Mouse (Mus musculus) right cerebral cortex, postnatal 4 days (tissue): ENCODE measurements around the gene Grik1.

Experiments
- DNase-seq: peaks from one replicate; pipeline ENCODE4 v3.0.0-alpha.2; 2022

Grik1 gene

GRCm38 (mm10) chr16:88290132-88290772, at the start of gene Grik1:
Gene Grik1, minus strand, starts transcription at chr16:88290265.
- peak; percentile 65 for DNase-seq

GRCm38 (mm10) chr16:88294209-88294608, 4.1 kb upstream of the Grik1 start:
- no peak for DNase-seq

GRCm38 (mm10) chr16:88289421-88290081, 514 bp downstream of the Grik1 start:
- peak; percentile 16 for DNase-seq

GRCm38 (mm10) chr16:88258407-88258806, 31.7 kb downstream of the Grik1 start:
- DNase-seq, result no peak

- no peak for DNase-seq
Measured at GRCm38 (mm10) chr16:88257072-88257471, 33.0 kb downstream of the Grik1 start.

GRCm38 (mm10) chr16:88256101-88256500, 34.0 kb downstream of the Grik1 start:
- DNase-seq, result no peak

- no peak for DNase-seq
Measured at GRCm38 (mm10) chr16:88252676-88253075, 37.4 kb downstream of the Grik1 start.

- DNase-seq, result no peak
Measured at GRCm38 (mm10) chr16:88251049-88251448, 39.0 kb downstream of the Grik1 start.

- no peak for DNase-seq
Measured at GRCm38 (mm10) chr16:88249825-88250224, 40.2 kb downstream of the Grik1 start.

GRCm38 (mm10) chr16:88247586-88247985, 42.5 kb downstream of the Grik1 start:
- DNase-seq, result no peak

- DNase-seq, result peak; percentile 5
Measured at GRCm38 (mm10) chr16:88244658-88245057, 45.4 kb downstream of the Grik1 start.

- no peak for DNase-seq
Measured at GRCm38 (mm10) chr16:88225616-88226015, 64.4 kb downstream of the Grik1 start.

- DNase-seq, result no peak
Measured at GRCm38 (mm10) chr16:88221932-88222331, 68.1 kb downstream of the Grik1 start.

- DNase-seq, result no peak
Measured at GRCm38 (mm10) chr16:88212531-88212930, 77.5 kb downstream of the Grik1 start.

GRCm38 (mm10) chr16:88211852-88212251, 78.2 kb downstream of the Grik1 start:
- DNase-seq, result peak; percentile 4

- peak; percentile 64 for DNase-seq
Measured at GRCm38 (mm10) chr16:88204400-88204799, 85.7 kb downstream of the Grik1 start.

- no peak for DNase-seq
Measured at GRCm38 (mm10) chr16:88203985-88204384, 86.1 kb downstream of the Grik1 start.

GRCm38 (mm10) chr16:88187433-88188037, 102.5 kb downstream of the Grik1 start:
- DNase-seq, result no peak

- DNase-seq, result no peak
Measured at GRCm38 (mm10) chr16:88178813-88179212, 111.3 kb downstream of the Grik1 start.

- no peak for DNase-seq
Measured at GRCm38 (mm10) chr16:88177364-88177763, 112.7 kb downstream of the Grik1 start.

GRCm38 (mm10) chr16:88174083-88174721, 115.9 kb downstream of the Grik1 start:
- DNase-seq, result peak; percentile 22

- no peak for DNase-seq
Measured at GRCm38 (mm10) chr16:88166547-88166946, 123.5 kb downstream of the Grik1 start.

GRCm38 (mm10) chr16:88142574-88142973, 147.5 kb downstream of the Grik1 start:
- no peak for DNase-seq

GRCm38 (mm10) chr16:88142136-88142535, 147.9 kb downstream of the Grik1 start:
- DNase-seq, result no peak
